Mouse (Mus musculus) ES-Bruce4 (cell line): ENCODE measurements around the gene Pet100. TPM values are rescaled to one million over a fixed set of nuclear protein-coding genes. Genes with fewer than 3 reads are reported as not detected.
A peak's percentile ranks its signal among the peaks of the same experiment; 100 is the strongest.
"Not testable (repeated sequence)": the region's sequence is repeated elsewhere in the genome, so short reads cannot be mapped to it uniquely, and the experiment has no call there.

Source experiments
- H3K27ac ChIP-seq: 2 replicates; pipeline ENCODE4 v1.5.1; 2012; ENCODE audit warnings: low read length, inconsistent platforms; ENCODE audit not compliant: insufficient read depth
- H3K27me3 ChIP-seq: 2 replicates; pipeline ENCODE4 v1.6.1; 2012; ENCODE audit warnings: mild to moderate bottlenecking, low read length, inconsistent platforms; ENCODE audit not compliant: control insufficient read depth, poor library complexity, insufficient read depth, severe bottlenecking
- H3K36me3 ChIP-seq: 2 replicates; pipeline ENCODE4 v1.6.1; 2012; ENCODE audit warnings: inconsistent platforms, mild to moderate bottlenecking, low read length, moderate library complexity; ENCODE audit not compliant: control insufficient read depth, poor library complexity, insufficient read depth, severe bottlenecking
- H3K4me1 ChIP-seq: one replicate; pipeline ENCODE4 v1.8.1; 2011; ENCODE audit warnings: low read length; ENCODE audit not compliant: control insufficient read depth, insufficient read depth
- H3K4me3 ChIP-seq: 2 replicates; pipeline ENCODE4 v1.5.1; 2011; ENCODE audit warnings: low read depth, mild to moderate bottlenecking, low read length
- H3K9ac ChIP-seq: 2 replicates; pipeline ENCODE4 v1.6.1; 2012; ENCODE audit warnings: low read depth, mild to moderate bottlenecking, inconsistent platforms; ENCODE audit not compliant: poor library complexity, severe bottlenecking
- H3K9me3 ChIP-seq: replicated peaks from 2 replicates; pipeline ENCODE4 v1.6.1; 2012; ENCODE audit warnings: mild to moderate bottlenecking, low read length, inconsistent platforms; ENCODE audit not compliant: control insufficient read depth, poor library complexity, insufficient read depth, severe bottlenecking
- CTCF ChIP-seq: IDR thresholded peaks from one replicate; pipeline ENCODE4 v1.8.1; 2011; ENCODE audit warnings: low read depth, low read length
- EP300 ChIP-seq: IDR thresholded peaks from 2 replicates; pipeline ENCODE4 v1.6.1; 2011; ENCODE audit warnings: low read depth, low read length; ENCODE audit not compliant: insufficient read depth
- POLR2A ChIP-seq: IDR thresholded peaks from one replicate; pipeline ENCODE4 v1.8.1; 2011; ENCODE audit warnings: low read length; ENCODE audit not compliant: insufficient read depth
- polyA plus RNA-seq: library from polyadenylated mRNA; stranded (reverse); fragments of >200 nt; gene quantifications from 2 replicates; pipeline ENCODE4 v1.2.4, GENCODE M21; 2011; ENCODE audit warnings: low read depth; ENCODE audit not compliant: missing spikeins, insufficient read depth, insufficient read length

Pet100 gene
- polyA plus RNA-seq: 93.4 and 100 TPM in 2 replicates

- no peak for TF ChIP-seq POLR2A
- TF ChIP-seq CTCF: no peak
- no peak for TF ChIP-seq EP300
- no peaks in the 10 kb centered on the region for H3K27me3 ChIP-seq
- no peaks in the 10 kb centered on the region for H3K9me3 ChIP-seq
- no peak within 1 kb of the TSS for H3K27ac ChIP-seq
- H3K4me3 ChIP-seq: peak within 1 kb of the TSS; percentile 97
- peak within 1 kb of the TSS; percentile 83 for H3K9ac ChIP-seq
- no peaks in the 10 kb centered on the region for H3K4me1 ChIP-seq
- peaks cover 19% of the 10 kb centered on the region for H3K36me3 ChIP-seq
Measured at GRCm38 (mm10) chr8:3621199-3621970, at the start of gene Pet100, which contains the start of gene Xab2. Pet100 (plus strand) TSS chr8:3621548. Xab2 (minus strand) TSS chr8:3621316.

GRCm38 (mm10) chr8:3574546-3574945 is 46.8 kb upstream of the Pet100 start:
- TF ChIP-seq CTCF (no peak), EP300 (0 out of 2 replicates have a peak, but pooled peaks have one; percentile 37)
- peaks cover 7% of the 10 kb centered on the region for H3K36me3 ChIP-seq
- H3K9ac ChIP-seq: no peak overlapping the region
- no peaks in the 10 kb centered on the region for H3K27me3 ChIP-seq
- peaks cover 9% of the 10 kb centered on the region for H3K4me1 ChIP-seq
- H3K9me3 ChIP-seq: no peaks in the 10 kb centered on the region
- H3K27ac ChIP-seq: peak overlapping the region; percentile 79
- no peak overlapping the region for H3K4me3 ChIP-seq

- Histone ChIP-seq H3K9me3 (no peaks in the 10 kb centered on the region), H3K9ac (peak overlapping the region; percentile 13; the same call in 1 of the 2 replicates), H3K4me1 (peaks cover 11% of the 10 kb centered on the region), H3K36me3 (peaks cover 10% of the 10 kb centered on the region), H3K27me3 (no peaks in the 10 kb centered on the region), H3K4me3 (peak overlapping the region; percentile 39), H3K27ac (peak overlapping the region; percentile 95)
- TF ChIP-seq POLR2A (no peak), EP300 (peak; percentile 90)
Measured at GRCm38 (mm10) chr8:3576211-3576960, 45.0 kb upstream of the Pet100 start.

GRCm38 (mm10) chr8:3579390-3580364 is 41.7 kb upstream of the Pet100 start:
- no peaks in the 10 kb centered on the region for H3K9me3 ChIP-seq
- peak overlapping the region; percentile 11; the same call in 1 of the 2 replicates for H3K9ac ChIP-seq
- peaks cover 9% of the 10 kb centered on the region for H3K4me1 ChIP-seq
- H3K27ac ChIP-seq: peak overlapping the region; percentile 88
- H3K4me3 ChIP-seq: peak overlapping the region; percentile 37
- 0 out of 2 replicates have a peak, but pooled peaks cover 2% of the 10 kb centered on the region for H3K36me3 ChIP-seq
- TF ChIP-seq CTCF (no peak), POLR2A (no peak), EP300 (peak; percentile 98)
- H3K27me3 ChIP-seq: no peaks in the 10 kb centered on the region

GRCm38 (mm10) chr8:3581961-3582360 is 39.4 kb upstream of the Pet100 start:
- H3K4me1 ChIP-seq, H3K9me3 ChIP-seq, H3K4me3 ChIP-seq, H3K36me3 ChIP-seq, H3K27me3 ChIP-seq, H3K9ac ChIP-seq, H3K27ac ChIP-seq: not testable (repeated sequence)
